Mouse (Mus musculus): ENCODE data around the gene Clpx.

- no peak for TF ChIP-seq POLR2A (IDR thresholded peaks at IDR 0.05; ENCODE audit: insufficient read depth, low read depth, low read length)
- no peak for TF ChIP-seq CTCF (IDR thresholded peaks at IDR 0.05)
Measured at GRCm38 (mm10) chr9:65358956-65359480, 65.0 kb downstream of the Clpx start.

All from heart, adult 2 months (tissue).